Mouse (Mus musculus) cerebellum, adult 2 months (tissue): ENCODE measurements around the gene St6galnac3. TPM values are rescaled to one million over a fixed set of nuclear protein-coding genes. Genes with fewer than 3 reads are reported as not detected.

Source experiments
- DNase-seq, 2 experiments: peaks; one replicate each; pipeline ENCODE4 v3.0.0; 2021
- H3K27ac ChIP-seq: fragments of 200-500 bp; 2 replicates; pipeline ENCODE4 v1.5.1; 2012; ENCODE audit warnings: low read length, control low read depth, inconsistent platforms; ENCODE audit not compliant: insufficient read depth
- H3K27me3 ChIP-seq: fragments of 200-500 bp; 2 replicates; pipeline ENCODE4 v1.6.1; 2012; ENCODE audit warnings: inconsistent platforms, mild to moderate bottlenecking, low read length, moderate library complexity; ENCODE audit not compliant: control insufficient read depth, insufficient read depth
- H3K4me1 ChIP-seq: fragments of 200-500 bp; 2 replicates; pipeline ENCODE4 v1.6.1; 2011; ENCODE audit warnings: low read length; ENCODE audit not compliant: control insufficient read depth, insufficient read depth
- H3K4me3 ChIP-seq: fragments of 200-500 bp; replicated peaks from 2 replicates; pipeline ENCODE3; 2011; ENCODE audit warnings: mild to moderate bottlenecking, low read depth, low read length, control low read depth; ENCODE audit not compliant: insufficient read depth
- CTCF ChIP-seq: fragments of 200-500 bp; IDR thresholded peaks from 2 replicates; pipeline ENCODE4 v1.5.1; 2011; ENCODE audit warnings: low read depth, mild to moderate bottlenecking, control low read depth, low read length, moderate library complexity, borderline replicate concordance; ENCODE audit not compliant: insufficient read depth
- POLR2A ChIP-seq: fragments of 200-500 bp; IDR thresholded peaks from 2 replicates; pipeline ENCODE4 v1.6.1; 2011; ENCODE audit warnings: low read length, control low read depth, borderline replicate concordance; ENCODE audit not compliant: insufficient read depth
- WGBS: fragments of 180-500 bp; shearing (Covaris S2); methylation state at CpG from one replicate; pipeline ENCODE4 v1.1.7; 2018; 5-methylcytosine and 5-hydroxymethylcytosine counted together
- polyA plus RNA-seq: library from polyadenylated mRNA; depleted of rRNA; stranded (reverse); fragments of >200 nt; gene quantifications from 2 replicates; pipeline ENCODE4 v1.2.3, GENCODE M21; 2012

St6galnac3 gene
- polyA plus RNA-seq, 1 experiment: 14.6 TPM

- H3K27ac ChIP-seq: no peak overlapping the region
- 98% methylated on average over 2 of the region's 2 CpGs for WGBS
- TF ChIP-seq POLR2A (no peak), CTCF (no peak)
- DNase-seq: no peak
- no peak overlapping the region for H3K4me3 ChIP-seq
- no peaks in the 10 kb centered on the region for H3K27me3 ChIP-seq
- no peaks in the 10 kb centered on the region for H3K4me1 ChIP-seq
These were observed 341.3 kb downstream of the St6galnac3 start for GRCm38 (mm10) chr3:153383656-153384055.

GRCm38 (mm10) chr3:153365057-153365755, 359.8 kb downstream of the St6galnac3 start:
- DNase-seq: no peak
- Histone ChIP-seq H3K4me3 (no peak overlapping the region), H3K27ac (no peak overlapping the region), H3K27me3 (no peaks in the 10 kb centered on the region), H3K4me1 (no peaks in the 10 kb centered on the region)
- TF ChIP-seq POLR2A (no peak), CTCF (no peak)
- WGBS: 51% methylated on average over 10 of the region's 10 CpGs

GRCm38 (mm10) chr3:153364366-153364765, 360.6 kb downstream of the St6galnac3 start:
- no peak overlapping the region for H3K27ac ChIP-seq
- H3K4me1 ChIP-seq: no peaks in the 10 kb centered on the region
- DNase-seq: no peak
- TF ChIP-seq POLR2A (no peak), CTCF (no peak)
- 97% methylated on average over 3 of the region's 3 CpGs for WGBS
- H3K4me3 ChIP-seq: no peak overlapping the region
- H3K27me3 ChIP-seq: no peaks in the 10 kb centered on the region

- DNase-seq: no peak
- H3K4me1 ChIP-seq: no peaks in the 10 kb centered on the region
- no peak overlapping the region for H3K4me3 ChIP-seq
- H3K27ac ChIP-seq: no peak overlapping the region
- TF ChIP-seq CTCF (no peak), POLR2A (no peak)
- no peaks in the 10 kb centered on the region for H3K27me3 ChIP-seq
- 99% methylated on average over 3 of the region's 3 CpGs for WGBS
These were observed 365.0 kb downstream of the St6galnac3 start for GRCm38 (mm10) chr3:153359966-153360365.

- 91% methylated on average over 1 of the region's 1 CpGs for WGBS
- Histone ChIP-seq H3K4me3 (no peak overlapping the region), H3K4me1 (peaks cover 2% of the 10 kb centered on the region; the same call in 1 of the 2 replicates), H3K27me3 (no peaks in the 10 kb centered on the region), H3K27ac (no peak overlapping the region)
- TF ChIP-seq CTCF (no peak), POLR2A (no peak)
- no peak for DNase-seq
These were observed 368.9 kb downstream of the St6galnac3 start for GRCm38 (mm10) chr3:153356071-153356470.

GRCm38 (mm10) chr3:153354988-153355297, 370.0 kb downstream of the St6galnac3 start:
- 79% methylated on average over 3 of the region's 3 CpGs for WGBS
- H3K27ac ChIP-seq: no peak overlapping the region
- no peak for TF ChIP-seq POLR2A
- TF ChIP-seq CTCF: no peak

GRCm38 (mm10) chr3:153354186-153354987, 370.6 kb downstream of the St6galnac3 start:
- no peak for DNase-seq
- 72% methylated on average over 6 of the region's 6 CpGs for WGBS
- H3K27ac ChIP-seq: no peak overlapping the region

More at GRCm38 (mm10) chr3:153354988-153355297, 370.0 kb downstream of the St6galnac3 start:
- Histone ChIP-seq H3K4me3 (no peak overlapping the region), H3K4me1 (peaks cover 2% of the 10 kb centered on the region; the same call in 1 of the 2 replicates), H3K27me3 (no peaks in the 10 kb centered on the region)
- DNase-seq: no peak

More at GRCm38 (mm10) chr3:153354186-153354987, 370.6 kb downstream of the St6galnac3 start:
- TF ChIP-seq POLR2A (no peak), CTCF (no peak)
- no peaks in the 10 kb centered on the region for H3K27me3 ChIP-seq
- no peak overlapping the region for H3K4me3 ChIP-seq
- H3K4me1 ChIP-seq: peaks cover 2% of the 10 kb centered on the region; the same call in 1 of the 2 replicates
